Mouse (Mus musculus) ES-Bruce4 (cell line): ENCODE measurements around the gene Smok3b.

ENCODE experiments used
- CTCF ChIP-seq: IDR thresholded peaks from one replicate; pipeline ENCODE4 v1.8.1; 2011; ENCODE audit warnings: low read depth, low read length
- EP300 ChIP-seq: IDR thresholded peaks from 2 replicates; pipeline ENCODE4 v1.6.1; 2011; ENCODE audit warnings: low read depth, low read length; ENCODE audit not compliant: insufficient read depth

- no peak for TF ChIP-seq CTCF
- no peak for TF ChIP-seq EP300
Observed at GRCm38 (mm10) chr5:137986351-137986750, 34.9 kb upstream of the Smok3b start.
